Mouse (Mus musculus) forebrain, embryonic 13.5 days (tissue): ENCODE measurements around the gene Mib2. TPM values are rescaled to one million over a fixed set of nuclear protein-coding genes. Genes with fewer than 3 reads are reported as not detected.

Source experiments
- ATAC-seq: fragments of 200-750 bp; cut with Nextera tagmentation; 2 replicates; pipeline ENCODE4 v1.8.0; 2017
- H3K27ac ChIP-seq: fragments of 300-500 bp; sonication (generic); 2 replicates; pipeline ENCODE4 v1.5.1; 2015; ENCODE audit warnings: inconsistent platforms, mild to moderate bottlenecking, moderate library complexity
- H3K27me3 ChIP-seq: fragments of 300-500 bp; sonication (generic); 2 replicates; pipeline ENCODE4 v1.6.1; 2015; ENCODE audit warnings: mild to moderate bottlenecking, inconsistent platforms
- H3K36me3 ChIP-seq: fragments of 300-500 bp; sonication (generic); 2 replicates; pipeline ENCODE4 v1.6.1; 2015; ENCODE audit warnings: mild to moderate bottlenecking, inconsistent platforms; ENCODE audit not compliant: poor library complexity, severe bottlenecking
- H3K4me1 ChIP-seq: fragments of 300-500 bp; sonication (generic); 2 replicates; pipeline ENCODE4 v1.6.1; 2015; ENCODE audit warnings: inconsistent platforms
- H3K4me2 ChIP-seq: fragments of 300-500 bp; sonication (generic); 2 replicates; pipeline ENCODE4 v1.6.1; 2015; ENCODE audit warnings: inconsistent platforms, mild to moderate bottlenecking, moderate library complexity
- H3K4me3 ChIP-seq: fragments of 300-500 bp; sonication (generic); 2 replicates; pipeline ENCODE4 v1.5.1; 2015; ENCODE audit warnings: mild to moderate bottlenecking, inconsistent platforms
- H3K9ac ChIP-seq: fragments of 300-500 bp; sonication (generic); 2 replicates; pipeline ENCODE4 v1.6.1; 2015; ENCODE audit warnings: mild to moderate bottlenecking, inconsistent platforms
- H3K9me3 ChIP-seq: fragments of 300-500 bp; sonication (generic); replicated peaks from 2 replicates; pipeline ENCODE4 v1.6.1; 2016; ENCODE audit warnings: inconsistent platforms
- WGBS: fragments of 180-500 bp; shearing (Covaris S2); methylation state at CpG from one replicate; pipeline ENCODE4 v1.1.7; 2015; 5-methylcytosine and 5-hydroxymethylcytosine counted together
- polyA plus RNA-seq: library from polyadenylated mRNA; unstranded; fragments of >200 nt; fragmentation: Nextera tagmentation; extraction: Ambion mirVana; gene quantifications from 2 replicates; pipeline ENCODE4 v1.2.1, GENCODE M21; 2015

The Mib2 gene
- polyA plus RNA-seq, 1 experiment from 2014 or later: 29.8 TPM

DNA sequence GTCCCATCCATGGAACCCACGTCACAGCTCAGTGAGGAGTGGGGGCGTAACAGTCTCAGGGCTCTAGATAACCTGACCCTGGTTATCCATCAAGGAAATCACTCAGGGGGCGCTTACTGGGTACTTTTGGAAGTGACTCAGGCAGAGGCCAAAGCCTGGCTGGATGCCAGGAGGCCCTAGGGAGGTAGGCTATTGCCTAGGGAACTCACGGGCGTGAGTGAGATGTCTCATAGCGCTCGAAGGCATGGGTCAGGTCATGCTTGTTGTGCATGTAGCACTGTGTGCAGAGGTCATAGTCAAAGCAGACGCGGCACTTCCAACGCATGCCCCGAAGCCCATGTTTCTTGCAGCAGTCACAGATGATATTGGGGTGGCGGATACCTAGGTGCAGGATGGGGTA lies 8.4 kb downstream of the Mib2 start:
- H3K4me1 ChIP-seq: no peaks in the 10 kb centered on the region
- peaks cover 68% of the 10 kb centered on the region for H3K36me3 ChIP-seq
- H3K27me3 ChIP-seq: peaks cover 12% of the 10 kb centered on the region
- H3K4me2 ChIP-seq: no peak overlapping the region
- no peak overlapping the region for H3K9ac ChIP-seq
- no peaks in the 10 kb centered on the region for H3K9me3 ChIP-seq
- WGBS: 90% methylated on average over 12 of the region's 12 CpGs
- H3K27ac ChIP-seq: no peak overlapping the region
- no peak for ATAC-seq
- no peak overlapping the region for H3K4me3 ChIP-seq

DNA sequence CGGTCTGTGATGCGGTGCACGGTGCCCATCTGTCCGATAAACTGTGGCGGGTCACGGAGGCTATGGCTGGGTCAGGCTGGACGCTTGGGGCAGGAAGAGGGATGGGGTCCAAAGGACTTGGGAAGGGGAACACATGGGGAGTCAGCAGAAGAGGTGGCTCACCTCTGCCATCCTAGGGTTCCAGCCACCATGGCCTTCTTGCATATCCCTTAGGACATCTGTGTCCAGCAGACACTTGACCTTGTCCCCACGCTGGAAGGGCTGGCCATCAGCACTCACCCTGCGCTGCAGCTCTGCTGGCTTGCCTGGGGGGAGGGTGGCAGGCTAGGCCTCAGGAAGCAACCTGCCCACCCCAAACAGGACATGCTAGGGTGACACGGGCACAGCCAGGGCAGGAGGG lies 10.0 kb downstream of the Mib2 start:
- H3K27me3 ChIP-seq: peaks cover 28% of the 10 kb centered on the region
- H3K4me1 ChIP-seq: peaks cover 16% of the 10 kb centered on the region
- no peak overlapping the region for H3K27ac ChIP-seq
- no peak overlapping the region for H3K9ac ChIP-seq
- no peaks in the 10 kb centered on the region for H3K9me3 ChIP-seq
- no peak overlapping the region for H3K4me3 ChIP-seq
- H3K36me3 ChIP-seq: peaks cover 60% of the 10 kb centered on the region
- H3K4me2 ChIP-seq: no peak overlapping the region
- 95% methylated on average over 9 of the region's 10 CpGs for WGBS
- no peak for ATAC-seq

DNA sequence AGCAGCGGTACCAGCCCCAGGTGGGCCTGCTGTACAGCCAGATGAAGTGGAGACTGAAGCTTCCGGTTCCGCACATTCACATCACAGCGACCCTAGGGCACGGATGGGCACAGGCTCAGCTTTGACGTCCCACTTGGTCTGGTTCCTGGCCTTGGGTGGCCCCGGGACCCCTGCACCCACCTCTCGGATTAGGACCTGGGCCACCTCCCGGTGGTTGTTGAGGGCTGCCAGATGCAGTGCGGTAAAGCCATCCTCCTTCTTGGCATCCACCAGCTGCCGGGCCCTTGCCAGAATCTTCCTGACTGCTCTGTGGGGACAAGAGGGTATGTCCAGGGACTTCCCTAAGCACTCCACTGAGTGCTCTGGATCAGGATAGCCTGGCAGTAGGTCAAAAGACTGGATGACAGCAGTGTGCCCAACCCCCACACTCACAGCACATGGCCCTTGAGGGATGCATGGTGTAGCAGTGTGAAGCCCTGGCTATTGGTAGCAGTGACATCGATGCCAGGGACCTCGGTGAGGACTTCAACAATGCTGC lies 12.7 kb downstream of the Mib2 start:
- Histone ChIP-seq H3K36me3 (peaks cover 56% of the 10 kb centered on the region), H3K4me1 (peaks cover 34% of the 10 kb centered on the region), H3K4me2 (no peak overlapping the region), H3K9me3 (no peaks in the 10 kb centered on the region), H3K4me3 (no peak overlapping the region), H3K9ac (no peak overlapping the region), H3K27me3 (peaks cover 55% of the 10 kb centered on the region), H3K27ac (no peak overlapping the region)
- ATAC-seq: no peak
- 91% methylated on average over 13 of the region's 13 CpGs for WGBS

DNA sequence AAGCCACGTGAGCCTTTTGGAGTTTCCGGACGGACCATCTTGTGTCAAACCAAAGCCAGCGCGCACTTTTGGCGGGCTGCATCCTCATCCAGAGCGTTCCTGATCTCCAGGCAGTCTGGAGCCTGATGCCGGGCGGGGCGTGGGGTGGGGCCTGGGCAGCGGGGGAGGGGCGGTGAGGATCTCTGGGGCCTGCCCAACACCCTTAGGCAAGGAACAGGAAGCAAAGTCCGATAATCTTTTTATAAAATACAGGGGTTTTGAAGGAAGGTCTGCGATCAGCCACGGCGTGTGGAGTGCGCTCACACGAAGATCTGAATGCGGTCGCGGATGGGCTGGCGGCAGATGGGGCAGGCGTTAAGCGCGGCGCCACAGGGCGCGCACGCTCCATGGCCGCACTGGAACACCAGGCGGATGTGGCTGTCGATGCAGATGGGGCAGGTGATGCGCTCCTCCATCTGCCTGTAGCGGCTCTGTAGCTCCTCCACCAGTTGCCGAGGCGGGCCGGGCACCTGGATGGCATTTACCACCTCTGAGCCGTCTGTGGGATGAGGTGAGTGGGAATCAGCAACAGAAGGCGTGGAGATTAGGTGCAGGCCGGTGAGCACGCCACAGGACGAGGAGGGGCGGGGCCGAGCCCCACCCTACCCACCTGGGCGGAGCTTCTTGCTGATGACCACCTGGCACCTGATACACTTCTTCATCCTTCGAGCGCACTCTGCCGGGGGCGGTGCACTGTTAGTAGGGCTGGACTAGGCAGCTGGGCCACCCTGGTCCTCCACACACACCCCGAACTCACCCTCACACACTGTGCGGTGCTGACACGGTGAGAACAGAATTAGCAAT lies 14.3 kb downstream of the Mib2 start:
- Histone ChIP-seq H3K4me1 (peaks cover 34% of the 10 kb centered on the region), H3K9ac (peak overlapping the region; percentile 52; the same call in 1 of the 2 replicates), H3K9me3 (no peaks in the 10 kb centered on the region), H3K27me3 (peaks cover 61% of the 10 kb centered on the region), H3K4me3 (peak overlapping the region; percentile 30), H3K4me2 (peak overlapping the region; percentile 59), H3K36me3 (peaks cover 61% of the 10 kb centered on the region), H3K27ac (no peak overlapping the region)
- peak; percentile 54 for ATAC-seq
- 3% methylated on average over 52 of the region's 52 CpGs for whole genome bisulfite sequencing

DNA sequence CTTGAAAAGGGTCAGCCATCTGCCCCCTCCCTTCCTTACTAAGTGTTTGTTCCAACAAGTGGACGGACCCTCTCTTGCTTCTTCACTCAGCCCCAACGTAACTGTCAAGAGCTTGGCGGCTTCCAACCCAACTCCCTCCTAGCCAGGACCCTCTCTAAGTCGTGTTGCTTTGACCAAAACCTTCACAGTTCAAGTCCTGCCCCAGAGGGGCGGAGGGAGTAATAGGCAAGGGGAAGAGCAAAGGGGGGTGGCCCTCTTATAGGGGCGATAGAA lies 14.9 kb downstream of the Mib2 start:
- WGBS: 1% methylated on average over 6 of the region's 6 CpGs
- H3K4me1 ChIP-seq: peaks cover 34% of the 10 kb centered on the region
- no peaks in the 10 kb centered on the region for H3K9me3 ChIP-seq
- H3K9ac ChIP-seq: peak overlapping the region; percentile 52; the same call in 1 of the 2 replicates
- H3K27me3 ChIP-seq: peaks cover 61% of the 10 kb centered on the region
- no peak overlapping the region for H3K27ac ChIP-seq
- ATAC-seq: no peak
- peak overlapping the region; percentile 30 for H3K4me3 ChIP-seq
- H3K4me2 ChIP-seq: peak overlapping the region; percentile 59
- peaks cover 61% of the 10 kb centered on the region for H3K36me3 ChIP-seq

DNA sequence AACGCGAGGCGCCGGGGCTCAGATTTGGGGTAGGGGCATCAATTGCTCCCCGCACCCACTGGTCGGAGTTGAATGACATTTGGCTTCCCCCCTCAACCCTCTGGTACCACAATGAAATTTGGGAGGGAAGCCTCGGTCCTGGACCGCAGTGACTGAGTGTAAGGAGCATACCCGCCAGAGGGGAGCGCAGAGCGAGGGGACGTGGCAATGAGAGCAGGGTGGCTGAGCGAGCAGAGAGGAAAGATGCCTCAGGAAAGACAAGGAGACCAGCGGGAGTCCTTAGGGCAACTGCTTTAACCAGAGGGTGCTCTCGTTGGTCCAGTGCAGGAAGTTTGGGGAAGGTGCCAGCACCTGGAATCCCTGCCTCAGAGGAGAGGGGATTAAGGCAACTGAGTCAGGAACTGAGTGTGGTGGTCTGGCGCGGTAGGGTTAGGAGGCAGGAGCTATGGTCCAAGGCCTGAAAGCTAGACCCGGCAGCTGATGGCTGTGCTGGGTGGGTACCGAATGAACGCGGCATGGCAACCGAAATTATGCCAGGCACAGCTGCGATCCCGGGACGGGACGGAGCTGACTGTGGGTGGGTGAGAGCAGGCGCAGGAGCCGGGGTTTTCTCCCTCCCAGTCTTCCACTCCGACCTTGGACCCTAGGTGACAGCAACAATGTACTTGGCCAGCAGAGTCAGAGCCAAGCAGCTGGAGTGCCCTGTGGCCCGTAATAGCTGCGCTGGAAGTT lies 15.4 kb downstream of the Mib2 start:
- H3K9ac ChIP-seq: peak overlapping the region; percentile 61
- H3K27ac ChIP-seq: no peak overlapping the region
- peaks cover 61% of the 10 kb centered on the region for H3K27me3 ChIP-seq
- WGBS: 2% methylated on average over 31 of the region's 31 CpGs
- H3K36me3 ChIP-seq: peaks cover 61% of the 10 kb centered on the region
- peak overlapping the region; percentile 59 for H3K4me2 ChIP-seq
- peak overlapping the region; percentile 30 for H3K4me3 ChIP-seq
- H3K9me3 ChIP-seq: no peaks in the 10 kb centered on the region
- ATAC-seq: no peak; the same call in 1 of the 2 replicates
- peaks cover 34% of the 10 kb centered on the region for H3K4me1 ChIP-seq

DNA sequence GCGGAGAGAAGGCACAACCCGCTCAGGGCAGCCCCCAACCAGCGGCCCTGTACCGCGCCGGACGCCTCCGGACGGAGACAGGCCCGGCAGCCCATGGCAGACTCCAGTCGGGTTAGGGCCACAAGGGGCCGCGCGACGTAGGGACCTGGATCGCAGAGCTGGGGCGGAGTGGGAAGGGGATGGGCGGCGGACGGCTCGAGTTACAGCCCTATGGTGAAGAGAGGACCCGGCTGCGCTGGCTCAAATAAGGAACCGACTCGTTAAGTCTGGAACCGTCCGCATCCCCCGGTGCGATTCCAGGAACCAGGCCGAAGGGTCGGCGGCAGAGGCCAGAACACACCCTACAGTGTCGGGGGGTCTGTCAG lies 15.9 kb downstream of the Mib2 start, which contains the start of gene Mmp23:
TSS of gene Mmp23 (minus strand) at position 299 of the 365 bp plus-strand sequence.
- H3K27me3 ChIP-seq: peaks cover 61% of the 10 kb centered on the region
- no peak within 1 kb of the TSS for H3K27ac ChIP-seq
- peak within 1 kb of the TSS; percentile 30 for H3K4me3 ChIP-seq
- H3K4me1 ChIP-seq: peaks cover 34% of the 10 kb centered on the region
- peak within 1 kb of the TSS; percentile 61 for H3K9ac ChIP-seq
- under 1% methylated on average over 33 of the region's 33 CpGs for WGBS
- H3K9me3 ChIP-seq: no peaks in the 10 kb centered on the region
- ATAC-seq: peak; percentile 17; the same call in 1 of the 2 replicates
- peak within 1 kb of the TSS; percentile 59 for H3K4me2 ChIP-seq
- peaks cover 61% of the 10 kb centered on the region for H3K36me3 ChIP-seq

DNA sequence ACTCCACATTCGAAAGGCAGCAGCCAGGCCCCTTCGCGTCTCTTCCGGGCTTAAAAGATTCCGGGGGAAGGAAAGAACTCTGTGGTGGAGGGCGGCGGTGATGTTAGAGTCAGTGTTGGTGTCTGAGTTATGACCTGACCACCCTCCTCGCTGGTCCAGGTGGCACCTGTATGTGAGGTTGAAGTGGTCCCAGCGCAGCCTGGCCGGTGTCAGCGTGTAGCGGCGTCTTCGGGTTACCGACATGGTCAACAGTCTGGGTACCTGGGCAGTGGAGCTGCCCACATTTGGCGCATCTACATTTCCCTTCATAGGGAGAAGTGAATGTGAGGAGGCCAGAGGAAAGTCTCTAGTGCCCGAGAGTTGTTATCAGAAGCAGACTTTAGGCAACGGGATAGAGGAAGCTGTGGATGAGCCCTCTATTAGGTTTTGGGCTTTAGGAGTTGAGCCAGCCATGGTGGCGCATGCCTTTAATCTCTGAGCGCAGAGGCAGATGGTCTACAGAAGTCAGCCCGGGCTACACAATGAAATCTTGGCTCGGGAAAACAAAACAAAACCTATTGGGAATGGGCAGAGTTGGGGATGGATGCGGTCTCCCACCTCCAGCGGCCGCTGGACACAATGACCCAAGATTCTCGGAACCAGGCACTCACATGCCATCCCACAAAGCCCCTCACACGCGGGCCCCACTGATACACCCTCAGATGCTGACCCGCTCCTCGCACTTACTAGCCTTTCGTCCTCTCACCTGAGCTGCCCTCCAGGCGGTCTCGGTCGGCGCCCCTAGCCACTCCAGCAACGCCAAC lies 16.5 kb downstream of the Mib2 start:
- H3K4me2 ChIP-seq: peak overlapping the region; percentile 59
- H3K27ac ChIP-seq: no peak overlapping the region
- H3K4me3 ChIP-seq: peak overlapping the region; percentile 30
- H3K9ac ChIP-seq: peak overlapping the region; percentile 61
- peaks cover 63% of the 10 kb centered on the region for H3K36me3 ChIP-seq
- H3K9me3 ChIP-seq: no peaks in the 10 kb centered on the region
- peaks cover 34% of the 10 kb centered on the region for H3K4me1 ChIP-seq
- 18% methylated on average over 36 of the region's 36 CpGs for WGBS
- ATAC-seq: peak; percentile 6; the same call in 1 of the 2 replicates
- H3K27me3 ChIP-seq: peaks cover 61% of the 10 kb centered on the region

DNA sequence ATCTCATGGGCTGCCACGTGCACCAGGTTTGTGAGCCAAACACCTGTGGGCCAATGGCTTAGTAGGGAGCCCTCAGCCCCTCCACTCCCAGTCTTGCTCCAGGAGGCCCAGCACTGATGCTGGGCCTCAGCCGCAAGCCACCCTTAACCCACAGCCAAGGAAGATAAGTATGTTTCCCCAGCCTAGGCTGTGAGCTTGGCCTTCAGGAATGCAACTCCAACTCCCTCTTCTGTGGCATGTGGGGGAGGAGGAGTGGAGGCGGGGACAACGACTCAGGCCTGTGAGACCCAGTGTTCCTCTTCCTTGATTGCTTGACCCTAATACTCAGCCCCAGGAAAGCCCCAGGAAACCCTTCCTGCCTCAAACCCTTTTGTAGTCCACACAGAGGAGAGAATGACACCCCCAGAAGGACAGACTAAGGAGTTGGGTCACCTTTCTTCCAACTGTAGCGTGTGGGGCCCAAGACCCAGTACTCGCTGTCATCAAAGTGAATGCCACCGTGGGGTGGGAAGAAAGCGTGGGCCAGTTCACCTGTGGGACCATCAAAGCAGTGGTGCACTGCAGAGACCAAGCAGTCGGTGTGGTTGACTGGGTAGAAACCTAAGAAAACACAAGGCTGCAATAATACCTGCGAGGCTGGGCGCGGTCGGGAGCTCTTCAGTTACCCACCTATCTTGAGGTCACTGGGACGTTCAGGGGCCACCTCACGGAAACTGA lies 17.3 kb downstream of the Mib2 start:
- Histone ChIP-seq H3K36me3 (peaks cover 61% of the 10 kb centered on the region), H3K4me3 (no peak overlapping the region), H3K4me2 (no peak overlapping the region), H3K27me3 (peaks cover 60% of the 10 kb centered on the region), H3K4me1 (peaks cover 34% of the 10 kb centered on the region), H3K9ac (no peak overlapping the region), H3K27ac (no peak overlapping the region), H3K9me3 (no peaks in the 10 kb centered on the region)
- no peak for ATAC-seq
- 70% methylated on average over 15 of the region's 15 CpGs for WGBS

DNA sequence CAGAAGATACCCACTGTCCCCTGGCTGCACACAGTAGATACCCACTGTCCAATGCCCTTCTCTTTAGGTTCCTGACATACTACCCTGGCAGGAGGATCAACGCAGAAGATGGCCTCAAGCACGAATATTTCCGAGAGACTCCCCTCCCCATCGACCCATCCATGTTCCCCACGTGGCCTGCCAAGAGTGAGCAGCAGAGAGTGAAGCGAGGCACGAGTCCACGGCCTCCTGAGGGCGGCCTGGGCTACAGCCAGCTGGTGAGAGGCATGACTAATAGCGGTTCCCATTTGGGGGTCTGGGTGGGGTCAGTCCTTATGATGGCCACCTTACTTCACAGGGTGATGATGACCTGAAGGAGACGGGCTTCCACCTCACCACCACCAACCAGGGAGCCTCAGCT lies 19.6 kb downstream of the Mib2 start:
- H3K27ac ChIP-seq: no peak overlapping the region
- 93% methylated on average over 11 of the region's 11 CpGs for WGBS
- H3K27me3 ChIP-seq: peaks cover 36% of the 10 kb centered on the region
- peaks cover 65% of the 10 kb centered on the region for H3K36me3 ChIP-seq
- no peak for ATAC-seq
- H3K4me2 ChIP-seq: no peak overlapping the region
- H3K9ac ChIP-seq: no peak overlapping the region
- H3K4me1 ChIP-seq: peaks cover 22% of the 10 kb centered on the region
- H3K9me3 ChIP-seq: no peaks in the 10 kb centered on the region
- H3K4me3 ChIP-seq: no peak overlapping the region

DNA sequence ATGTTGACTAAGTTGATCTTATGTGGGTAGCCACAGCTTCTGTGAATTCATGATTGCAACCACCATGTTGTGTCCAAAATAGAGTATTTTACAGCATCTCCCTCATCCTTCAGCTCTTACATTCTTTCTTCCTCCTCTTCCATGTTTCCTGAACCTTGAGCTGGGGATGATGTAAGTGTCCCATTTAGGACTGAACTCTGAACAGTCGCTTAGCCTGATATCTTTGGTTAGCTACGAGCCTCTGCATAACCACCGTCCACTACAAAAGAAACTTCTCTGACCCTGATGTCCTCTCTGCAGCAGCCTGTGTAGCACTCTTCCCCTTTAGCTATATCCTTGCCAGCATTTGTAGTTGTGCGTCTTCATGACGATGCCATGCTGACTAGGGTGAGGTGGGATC lies 23.3 kb downstream of the Mib2 start:
- WGBS: 94% methylated on average over 5 of the region's 5 CpGs
- H3K4me1 ChIP-seq: no peaks in the 10 kb centered on the region
- H3K27ac ChIP-seq: no peak overlapping the region
- no peak overlapping the region for H3K4me2 ChIP-seq
- ATAC-seq: no peak
- H3K4me3 ChIP-seq: no peak overlapping the region
- H3K9me3 ChIP-seq: no peaks in the 10 kb centered on the region
- H3K9ac ChIP-seq: no peak overlapping the region
- peaks cover under 1% of the 10 kb centered on the region; the same call in 1 of the 2 replicates for H3K27me3 ChIP-seq
- peaks cover 88% of the 10 kb centered on the region for H3K36me3 ChIP-seq
